Mouse (Mus musculus) myocyte (in vitro differentiated cells): ENCODE measurements around the gene Rae1.

ENCODE experiments used
- CEBPB ChIP-seq: IDR thresholded peaks from 2 replicates; pipeline ENCODE4 v1.6.1; 2011; ENCODE audit warnings: mild to moderate bottlenecking, moderate library complexity; ENCODE audit not compliant: poor library complexity, insufficient read depth, severe bottlenecking
- E2F4 ChIP-seq: IDR thresholded peaks from one replicate; pipeline ENCODE4 v1.6.1; 2011; ENCODE audit warnings: mild to moderate bottlenecking, control low read depth, moderate library complexity; ENCODE audit not compliant: insufficient read depth
- MYOG ChIP-seq, 3 experiments: IDR thresholded peaks; one replicate each; pipeline ENCODE4 v1.6.1; 2011; ENCODE audit warnings: control low read depth in 2 of 3, low read depth in 2 of 3, mild to moderate bottlenecking in 2 of 3; ENCODE audit not compliant: insufficient read length in 2 of 3, control insufficient read depth in 1 of 3, insufficient read depth in 1 of 3
- POLR2A ChIP-seq: IDR thresholded peaks from one replicate; pipeline ENCODE4 v1.6.1; 2011; ENCODE audit warnings: low read depth, mild to moderate bottlenecking, control low read depth, moderate library complexity; ENCODE audit not compliant: insufficient read length
- POLR2AphosphoS2 ChIP-seq: IDR thresholded peaks from one replicate; pipeline ENCODE4 v1.6.1; 2011; ENCODE audit warnings: low read depth, control low read depth; ENCODE audit not compliant: insufficient read length
- USF1 ChIP-seq: IDR thresholded peaks from one replicate; pipeline ENCODE4 v1.6.1; 2011; ENCODE audit warnings: low read depth, mild to moderate bottlenecking, control low read depth, moderate library complexity

GRCm38 (mm10) chr2:173047471-173047870 lies 47.6 kb downstream of the Rae1 start:
- TF ChIP-seq USF1 (no peak), POLR2AphosphoS2 (no peak), MYOG (IDR thresholded peaks at IDR 0.05; ENCODE audit: control insufficient read depth in 1 of 3, insufficient read depth in 1 of 3, insufficient read length in 2 of 3, low read depth in 2 of 3) (no peak), E2F4 (no peak), CEBPB (no peak), POLR2A (no peak)
